Mouse (Mus musculus) right cerebral cortex, adult 18-20 months (tissue): ENCODE results near the gene Map3k3.
"Not testable (repeated sequence)": the region's sequence is repeated elsewhere in the genome, so short reads cannot be mapped to it uniquely, and the experiment has no call there.

ENCODE experiments used
- DNase-seq: peaks from one replicate; pipeline ENCODE4 v3.0.0; 2022; ENCODE audit warnings: mixed read lengths

The Map3k3 gene

GRCm38 (mm10) chr11:106084911-106085561 is 623 bp downstream of the Map3k3 start:
- peak; percentile 64 for DNase-seq

GRCm38 (mm10) chr11:106098223-106098622 is 13.8 kb downstream of the Map3k3 start:
- DNase-seq = no peak

- DNase-seq = no peak
Measured at GRCm38 (mm10) chr11:106102866-106103265, 18.5 kb downstream of the Map3k3 start.

- DNase-seq = no peak
Measured at GRCm38 (mm10) chr11:106106047-106106587, 21.7 kb downstream of the Map3k3 start.

GRCm38 (mm10) chr11:106111688-106112087 is 27.3 kb downstream of the Map3k3 start:
- DNase-seq = no peak

GRCm38 (mm10) chr11:106122221-106122620 is 37.8 kb downstream of the Map3k3 start:
- no peak for DNase-seq

GRCm38 (mm10) chr11:106122736-106123135 is 38.3 kb downstream of the Map3k3 start:
- DNase-seq = no peak

GRCm38 (mm10) chr11:106124784-106125183 is 40.4 kb downstream of the Map3k3 start:
- DNase-seq = no peak

- DNase-seq = no peak
Measured at GRCm38 (mm10) chr11:106125827-106126226, 41.4 kb downstream of the Map3k3 start.

GRCm38 (mm10) chr11:106126727-106127373 is 42.4 kb downstream of the Map3k3 start:
- not testable (repeated sequence) for DNase-seq

- DNase-seq = no peak
Measured at GRCm38 (mm10) chr11:106129477-106129876, 45.1 kb downstream of the Map3k3 start.

- DNase-seq = no peak
Measured at GRCm38 (mm10) chr11:106132516-106132915, 48.1 kb downstream of the Map3k3 start.

- DNase-seq = no peak
Measured at GRCm38 (mm10) chr11:106134580-106135528, 50.4 kb downstream of the Map3k3 start.

GRCm38 (mm10) chr11:106151219-106151618 is 66.8 kb downstream of the Map3k3 start:
- DNase-seq = no peak

- peak; percentile 80 for DNase-seq
Measured at GRCm38 (mm10) chr11:106152132-106152531, 67.7 kb downstream of the Map3k3 start.

GRCm38 (mm10) chr11:106154091-106154490 is 69.7 kb downstream of the Map3k3 start:
- DNase-seq = no peak

GRCm38 (mm10) chr11:106154770-106155169 is 70.4 kb downstream of the Map3k3 start:
- DNase-seq = no peak

- DNase-seq = no peak
Measured at GRCm38 (mm10) chr11:106155761-106156160, 71.3 kb downstream of the Map3k3 start.

GRCm38 (mm10) chr11:106156257-106156656 is 71.8 kb downstream of the Map3k3 start:
- no peak for DNase-seq

- DNase-seq = no peak
Measured at GRCm38 (mm10) chr11:106157154-106157553, 72.7 kb downstream of the Map3k3 start.

GRCm38 (mm10) chr11:106158081-106158929 is 73.9 kb downstream of the Map3k3 start:
- DNase-seq = no peak

- DNase-seq = no peak
Measured at GRCm38 (mm10) chr11:106158930-106159215, 74.5 kb downstream of the Map3k3 start.
